Mouse (Mus musculus) MEL (cell line): ENCODE results near the gene Ccdc120.

Source experiments
- CHD2 ChIP-seq: IDR thresholded peaks from 2 replicates; pipeline ENCODE4 v1.6.1; 2011; ENCODE audit warnings: low read length, improper control_type of control experiment
- CTCF ChIP-seq, 3 experiments: IDR thresholded peaks in 2 of 3; conservative IDR thresholded peaks in 1 of 3; 2 replicates each; pipeline ENCODE4 v1.5.1; 2011 to 2012; ENCODE audit warnings: low read length in 3 of 3, low read depth in 2 of 3, mild to moderate bottlenecking in 2 of 3, improper control_type of control experiment in 1 of 3, inconsistent platforms in 1 of 3, mixed read lengths in 1 of 3, moderate library complexity in 1 of 3; ENCODE audit not compliant: control insufficient read depth in 1 of 3, insufficient read depth in 1 of 3, poor library complexity in 1 of 3, severe bottlenecking in 1 of 3
- E2F4 ChIP-seq: IDR thresholded peaks from 2 replicates; pipeline ENCODE4 v1.6.1; 2011; ENCODE audit warnings: low read depth, low read length, improper control_type of control experiment, borderline replicate concordance
- POLR2A ChIP-seq, 2 experiments: IDR thresholded peaks; 2 replicates each; pipeline ENCODE4 v1.6.1; 2011 to 2012; ENCODE audit warnings: low read length in 2 of 2, mild to moderate bottlenecking in 2 of 2, control low read depth in 1 of 2, improper control_type of control experiment in 1 of 2, low read depth in 1 of 2, moderate library complexity in 1 of 2; ENCODE audit not compliant: control insufficient read depth in 1 of 2, insufficient read depth in 1 of 2, poor library complexity in 1 of 2
- RCOR1 ChIP-seq: IDR thresholded peaks from 2 replicates; pipeline ENCODE4 v1.6.1; 2012; ENCODE audit warnings: low read depth, mild to moderate bottlenecking, inconsistent platforms, low read length, improper control_type of control experiment

GRCm38 (mm10) chrX:7779294-7779693 lies 28.6 kb upstream of the Ccdc120 start:
- no peak for TF ChIP-seq CTCF (IDR thresholded peaks at IDR 0.05 in 2 of 3, conservative IDR thresholded peaks at IDR 0.05 in 1 of 3; ENCODE audit: control insufficient read depth in 1 of 3, insufficient read depth in 1 of 3, low read depth in 2 of 3, low read length in 3 of 3, poor library complexity in 1 of 3, severe bottlenecking in 1 of 3)
- TF ChIP-seq E2F4 = no peak
- peak; percentile 58 for TF ChIP-seq RCOR1
- no peak for TF ChIP-seq CHD2
- peak; percentile 37 to 85; a peak in 2 of 4 replicates for TF ChIP-seq POLR2A (IDR thresholded peaks at IDR 0.05; ENCODE audit: control insufficient read depth in 1 of 2, insufficient read depth in 1 of 2, low read depth in 1 of 2, low read length in 2 of 2, poor library complexity in 1 of 2)
